ENCODE assay signal across 1 mouse cellular context in the genomic region with DNA sequence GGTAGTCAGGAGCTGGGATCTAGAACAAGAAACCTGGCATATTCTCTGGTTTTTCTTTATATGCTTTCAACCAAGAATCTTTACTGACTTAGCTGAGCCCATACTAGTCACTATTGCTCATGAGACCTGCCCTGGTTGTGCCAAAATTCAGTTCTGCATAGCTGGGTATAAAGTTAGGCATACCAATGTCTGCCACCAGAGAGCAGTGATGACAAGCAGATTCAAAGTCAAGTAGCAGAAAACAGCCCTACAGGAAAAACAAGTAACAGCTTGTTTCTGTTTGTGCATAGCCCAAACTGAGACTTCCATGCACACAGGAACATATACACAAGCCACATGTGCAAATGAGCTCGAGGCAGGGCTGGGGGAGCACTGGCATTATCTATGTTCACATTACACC.
TF ChIP-seq lines count a peak whose summit lies in the region.

No protein-coding gene starts in this region.

TF ChIP-seq in CH12.LX, 34 proteins besides CTCF, POLR2A, EP300 and RAD21:
- TF ChIP-seq JUND (conservative IDR thresholded peaks at IDR 0.05; ENCODE audit: low read depth, low read length): no peak
